Comparison of ENCODE assay signal across 9 mouse cellular contexts in the genomic region with DNA sequence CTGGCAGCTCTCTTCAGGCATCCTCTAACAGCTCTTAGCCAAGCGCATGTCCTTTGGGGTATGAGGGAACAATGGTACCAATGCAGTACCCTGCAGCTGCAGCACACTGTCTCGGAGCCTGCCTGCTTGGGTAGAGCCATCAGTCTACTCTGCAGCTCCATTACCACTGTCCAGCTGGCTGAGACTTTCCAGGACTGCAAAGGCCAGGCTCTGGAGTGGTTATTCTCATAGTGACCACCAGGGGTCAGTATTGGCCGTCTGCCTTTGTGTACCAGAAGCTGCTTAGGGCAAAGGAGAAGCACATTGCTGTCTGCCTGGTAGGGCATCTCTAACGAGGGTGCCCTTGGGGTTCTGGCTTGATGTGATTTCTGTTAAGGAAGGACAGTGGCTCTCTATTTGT. TPM values are rescaled to one million over a fixed set of nuclear protein-coding genes. Genes with fewer than 3 reads are reported as not detected.
A peak's percentile ranks its signal among the peaks of the same experiment; 100 is the strongest.
DNase-seq lines count a peak whose midpoint lies in the region; ATAC-seq lines count a peak whose summit lies in the region.
"Had no signal": no experiment of that assay in that cellular context is flagged by ENCODE, and none has a peak within 500 bp of the region (broad histone marks: within the 10 kb centered on the region; RNA-seq: fewer than 3 reads in every experiment).

No protein-coding gene starts in this region.

- no peaks in the 10 kb centered on the region for H3K36me3 ChIP-seq in embryonic facial prominence, embryonic 12.5 days
- H3K36me3 ChIP-seq in heart, embryonic 10.5 days: no peaks in the 10 kb centered on the region
- H3K36me3 ChIP-seq in kidney, embryonic 16.5 days (ENCODE audit: insufficient read depth, low read length): no peaks in the 10 kb centered on the region
- H3K36me3 ChIP-seq: embryonic facial prominence, embryonic 13.5 days had no signal

- no peak overlapping the region for H3K9ac ChIP-seq in embryonic facial prominence, embryonic 12.5 days
- no peak overlapping the region for H3K9ac ChIP-seq in kidney, embryonic 16.5 days (replicated peaks; ENCODE audit: low read length)
- H3K9ac ChIP-seq: embryonic facial prominence, embryonic 13.5 days had no signal

- DNase-seq in B cell, adult 2 months: peak; percentile 77 to 79
- peak; percentile 77 to 78 for DNase-seq in adrenal gland, postnatal 36 days
- peak; percentile 91 for DNase-seq in heart, embryonic 10.5 days (ENCODE audit: low spot score)
- DNase-seq in liver: peak; percentile 76
- DNase-seq in monocyte, adult 2 months (ENCODE audit: low read depth in 1 of 2, low spot score in 2 of 2): peak; percentile 28 to 58
- DNase-seq in spleen, postnatal 14 days (ENCODE audit: low spot score in 2 of 2): peak; percentile 43 to 65

- no peak overlapping the region for H3K4me2 ChIP-seq in embryonic facial prominence, embryonic 12.5 days (replicated peaks)
- H3K4me2 ChIP-seq in kidney, embryonic 16.5 days (replicated peaks; ENCODE audit: low read depth, low read length): no peak overlapping the region
- H3K4me2 ChIP-seq: embryonic facial prominence, embryonic 13.5 days had no signal

- H3K27ac ChIP-seq in embryonic facial prominence, embryonic 12.5 days: no peak overlapping the region
- no peak overlapping the region for H3K27ac ChIP-seq in heart, embryonic 10.5 days
- H3K27ac ChIP-seq in kidney, embryonic 16.5 days (ENCODE audit: low read length): no peak overlapping the region
- H3K27ac ChIP-seq: embryonic facial prominence, embryonic 13.5 days had no signal

- ATAC-seq in embryonic facial prominence, embryonic 12.5 days (ENCODE audit: insufficient number of reproducible peaks, insufficient read depth, low FRiP score, low TSS enrichment): peak; percentile 64; the same call in 1 of the 2 replicates
- ATAC-seq in kidney, embryonic 16.5 days (ENCODE audit: low FRiP score, low TSS enrichment): peak; percentile 69

- H3K9me3 ChIP-seq in embryonic facial prominence, embryonic 12.5 days: no peaks in the 10 kb centered on the region
- H3K9me3 ChIP-seq in heart, embryonic 10.5 days: no peaks in the 10 kb centered on the region
- H3K9me3 ChIP-seq in kidney, embryonic 16.5 days (ENCODE audit: low read length): no peaks in the 10 kb centered on the region
- H3K9me3 ChIP-seq: embryonic facial prominence, embryonic 13.5 days had no signal

- WGBS in embryonic facial prominence, embryonic 12.5 days: 16% methylated on average over 4 of the region's 4 CpGs
- WGBS in heart, embryonic 10.5 days: 19% methylated on average over 4 of the region's 4 CpGs
- 17% methylated on average over 4 of the region's 4 CpGs for WGBS in kidney, embryonic 16.5 days

- no peak overlapping the region for H3K4me3 ChIP-seq in embryonic facial prominence, embryonic 12.5 days
- H3K4me3 ChIP-seq in heart, embryonic 10.5 days: no peak overlapping the region
- no peak overlapping the region for H3K4me3 ChIP-seq in kidney, embryonic 16.5 days (ENCODE audit: low read length)
- H3K4me3 ChIP-seq: embryonic facial prominence, embryonic 13.5 days had no signal

- no peaks in the 10 kb centered on the region for H3K4me1 ChIP-seq in embryonic facial prominence, embryonic 12.5 days
- peaks cover 22% of the 10 kb centered on the region for H3K4me1 ChIP-seq in heart, embryonic 10.5 days
- H3K4me1 ChIP-seq in kidney, embryonic 16.5 days (ENCODE audit: insufficient read depth, low read length): peaks cover 12% of the 10 kb centered on the region

- no peaks in the 10 kb centered on the region for H3K27me3 ChIP-seq in embryonic facial prominence, embryonic 12.5 days
- peaks cover 20% of the 10 kb centered on the region; the same call in 1 of the 2 replicates for H3K27me3 ChIP-seq in heart, embryonic 10.5 days (ENCODE audit: insufficient read depth, poor library complexity, severe bottlenecking)
- H3K27me3 ChIP-seq in kidney, embryonic 16.5 days (ENCODE audit: insufficient read depth, low read length): no peaks in the 10 kb centered on the region
- H3K27me3 ChIP-seq: embryonic facial prominence, embryonic 13.5 days had no signal

RNA-seq across cellular contexts. Expression of gene Adgrg1, which starts 24.5 kb away (rescaled TPM):
- total RNA-seq in adrenal gland, postnatal 36 days (2021): 10 to 100 TPM; 15.1 to 23.4 TPM
- 22.3 and 28.2 TPM in 2 replicates for polyA plus RNA-seq in embryonic facial prominence, embryonic 12.5 days (2016; fragmentation: Nextera tagmentation; extraction: Ambion mirVana)
- polyA plus RNA-seq in heart, embryonic 10.5 days (2016; fragmentation: Nextera tagmentation; extraction: Ambion mirVana): 9.0 and 16.6 TPM in 2 replicates
- 66.2 and 67.8 TPM in 2 replicates for polyA plus RNA-seq in kidney, embryonic 16.5 days (2015; fragmentation: Nextera tagmentation; extraction: Ambion mirVana)

RNA-seq across cellular contexts. Expression of gene Adgrg5, which starts 26.6 kb away (rescaled TPM):
- 1 to 10 TPM in 1 of 2 experiments, under 1 TPM in 1; 0.33 to 1.3 TPM for total RNA-seq in adrenal gland, postnatal 36 days (2021)
- polyA plus RNA-seq in embryonic facial prominence, embryonic 12.5 days (2016; fragmentation: Nextera tagmentation; extraction: Ambion mirVana): 0.05 TPM in 1 of 2 replicates, not detected in the other
- 0.69 and 0.79 TPM in 2 replicates for polyA plus RNA-seq in heart, embryonic 10.5 days (2016; fragmentation: Nextera tagmentation; extraction: Ambion mirVana)
- 0.05 and 0.08 TPM in 2 replicates for polyA plus RNA-seq in kidney, embryonic 16.5 days (2015; fragmentation: Nextera tagmentation; extraction: Ambion mirVana)

RNA-seq across cellular contexts. Expression of gene Ccdc102a, which starts 32.1 kb away (rescaled TPM):
- 1 to 10 TPM; 7.6 to 8.6 TPM for total RNA-seq in adrenal gland, postnatal 36 days (2021)
- polyA plus RNA-seq in embryonic facial prominence, embryonic 12.5 days (2016; fragmentation: Nextera tagmentation; extraction: Ambion mirVana): 51.5 and 51.9 TPM in 2 replicates
- polyA plus RNA-seq in heart, embryonic 10.5 days (2016; fragmentation: Nextera tagmentation; extraction: Ambion mirVana): 22.0 and 31.0 TPM in 2 replicates
- polyA plus RNA-seq in kidney, embryonic 16.5 days (2015; fragmentation: Nextera tagmentation; extraction: Ambion mirVana): 20.1 and 21.0 TPM in 2 replicates
